Mouse (Mus musculus): ENCODE measurements around the gene Chchd1.
A peak's percentile ranks its signal among the peaks of the same experiment; 100 is the strongest.

The Chchd1 gene

DNA sequence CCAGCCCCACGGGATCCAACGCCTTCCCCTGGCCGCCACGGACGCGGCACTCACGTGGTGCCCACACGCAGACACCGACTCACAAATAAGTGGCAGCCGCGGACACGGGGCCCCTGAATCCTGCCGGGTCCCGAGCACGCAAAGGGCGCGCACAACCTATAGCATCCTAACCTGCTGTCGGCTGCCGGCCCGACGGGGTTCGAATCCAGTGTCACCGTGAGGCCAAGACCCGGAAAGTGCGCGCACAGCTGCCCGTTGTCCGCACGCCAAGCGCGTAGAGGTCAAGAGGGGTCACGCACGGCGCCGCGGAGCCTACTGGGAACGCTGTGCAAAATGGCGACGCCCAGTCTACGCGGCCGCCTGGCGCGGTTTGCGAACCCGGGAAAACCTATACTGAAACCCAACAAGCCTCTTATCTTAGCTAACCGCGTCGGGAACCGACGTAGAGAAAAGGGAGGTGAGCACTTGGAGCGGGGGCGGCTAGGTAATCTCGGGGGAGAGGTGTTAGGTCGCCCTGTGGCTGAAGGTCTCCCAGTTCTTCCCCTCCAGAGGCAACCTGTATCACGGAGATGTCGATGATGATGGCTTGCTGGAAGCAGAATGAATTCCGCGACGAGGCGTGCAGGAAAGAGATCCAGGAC is at the start of gene Chchd1:
Gene Chchd1, plus strand, starts transcription at position 266 of the 641 bp plus-strand sequence.
- DNase-seq: peak; percentile 93

- DNase-seq: no peak
These were observed 48.0 kb upstream of the Chchd1 start for GRCm38 (mm10) chr14:20654690-20655421.

- DNase-seq: no peak
These were observed 47.1 kb upstream of the Chchd1 start for GRCm38 (mm10) chr14:20655731-20656130.

DNA sequence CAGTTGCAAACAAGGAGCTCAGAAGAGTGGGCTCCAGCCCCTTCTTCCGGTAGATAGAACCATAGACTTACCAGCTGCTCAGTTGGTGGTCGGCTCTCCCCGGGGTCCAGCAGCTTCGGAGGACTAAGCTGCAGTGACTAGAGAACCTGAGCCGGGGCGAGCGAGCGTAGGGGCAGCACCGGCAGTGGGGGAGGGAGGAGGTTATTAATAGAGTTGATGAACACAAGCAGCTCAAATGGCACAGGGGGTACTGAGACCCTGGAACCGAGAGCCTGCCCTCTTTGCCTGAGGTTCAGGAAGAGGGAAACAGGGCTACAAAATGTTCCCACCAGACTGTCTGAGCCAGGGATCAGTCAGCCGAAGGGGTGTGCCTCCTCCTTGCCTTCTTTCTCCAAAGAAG is 46.4 kb upstream of the Chchd1 start, which contains the start of gene Myoz1:
Gene Myoz1, minus strand, starts transcription at position 180 of the 400 bp plus-strand sequence.
- DNase-seq: no peak

- no peak for DNase-seq
These were observed 44.5 kb upstream of the Chchd1 start for GRCm38 (mm10) chr14:20658326-20658725.

GRCm38 (mm10) chr14:20658902-20659301 is 43.9 kb upstream of the Chchd1 start:
- no peak for DNase-seq

- DNase-seq: no peak
These were observed 43.1 kb upstream of the Chchd1 start for GRCm38 (mm10) chr14:20659687-20660086.

GRCm38 (mm10) chr14:20660827-20661660 is 41.8 kb upstream of the Chchd1 start:
- DNase-seq: peak; percentile 90

GRCm38 (mm10) chr14:20661661-20662331 is 41.0 kb upstream of the Chchd1 start:
- no peak for DNase-seq

GRCm38 (mm10) chr14:20662740-20663139 is 40.1 kb upstream of the Chchd1 start:
- no peak for DNase-seq

DNA sequence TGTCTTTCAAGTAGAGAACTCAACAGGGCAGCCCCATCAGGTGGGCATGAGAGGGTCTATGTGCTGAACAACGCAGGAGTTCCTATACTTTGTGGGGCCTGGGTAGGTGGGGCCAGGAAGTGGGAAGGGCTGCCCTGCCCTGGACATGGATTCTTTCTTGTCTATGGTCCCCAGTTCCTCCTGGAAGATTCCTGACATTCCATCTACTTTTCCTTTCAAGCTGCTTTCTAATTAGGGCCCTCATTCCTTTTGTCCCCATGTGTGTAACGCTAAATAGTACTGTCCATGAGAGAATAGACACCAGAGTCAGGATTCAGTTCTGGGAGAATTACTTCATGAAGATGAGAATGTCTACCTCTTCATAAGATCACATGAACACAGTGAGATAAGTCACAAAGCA is 39.2 kb upstream of the Chchd1 start:
- DNase-seq: no peak

DNA sequence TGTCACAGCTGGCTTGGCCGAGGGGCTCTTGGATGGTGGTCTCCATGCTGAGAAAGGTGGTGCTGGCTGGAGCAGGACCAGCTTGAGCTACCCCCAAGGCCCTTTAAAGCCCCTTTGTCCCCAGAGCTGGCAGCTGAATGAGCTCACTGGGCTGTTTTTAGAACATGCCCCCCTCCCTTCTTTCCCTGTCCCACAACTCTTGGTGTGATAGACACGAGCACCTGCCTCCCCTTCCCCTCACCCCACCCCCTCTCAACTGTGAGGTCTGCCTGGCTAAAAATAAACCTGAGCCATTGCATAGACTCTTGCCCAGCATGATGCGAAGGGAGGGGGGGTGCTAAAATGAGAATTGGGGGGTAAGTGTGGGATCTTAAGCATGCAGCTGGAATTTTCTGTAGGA is 38.4 kb upstream of the Chchd1 start:
- no peak for DNase-seq

- DNase-seq: no peak
These were observed 35.3 kb upstream of the Chchd1 start for GRCm38 (mm10) chr14:20667469-20667868.

GRCm38 (mm10) chr14:20668154-20668810 is 34.5 kb upstream of the Chchd1 start, which contains the start of gene Synpo2l:
TSS of gene Synpo2l (minus strand) at chr14:20668354.
- no peak for DNase-seq

- DNase-seq: no peak
These were observed 29.8 kb upstream of the Chchd1 start for GRCm38 (mm10) chr14:20672990-20673389.

DNA sequence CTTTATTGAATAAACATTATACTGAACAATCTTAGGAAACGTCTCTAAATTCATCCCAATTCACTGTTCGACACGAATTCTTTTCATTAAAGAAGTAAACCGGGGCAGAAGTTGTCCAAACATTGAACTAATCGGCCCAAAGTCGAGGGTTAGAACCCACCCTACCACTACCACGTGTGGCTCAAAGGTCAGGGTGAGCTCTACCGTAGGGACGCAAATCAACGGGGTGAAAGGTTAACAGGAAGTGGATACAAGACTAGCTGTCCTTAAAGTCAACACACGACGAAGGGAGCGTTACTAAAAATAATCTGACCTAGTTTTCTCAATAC is 29.1 kb upstream of the Chchd1 start:
- no peak for DNase-seq

DNA sequence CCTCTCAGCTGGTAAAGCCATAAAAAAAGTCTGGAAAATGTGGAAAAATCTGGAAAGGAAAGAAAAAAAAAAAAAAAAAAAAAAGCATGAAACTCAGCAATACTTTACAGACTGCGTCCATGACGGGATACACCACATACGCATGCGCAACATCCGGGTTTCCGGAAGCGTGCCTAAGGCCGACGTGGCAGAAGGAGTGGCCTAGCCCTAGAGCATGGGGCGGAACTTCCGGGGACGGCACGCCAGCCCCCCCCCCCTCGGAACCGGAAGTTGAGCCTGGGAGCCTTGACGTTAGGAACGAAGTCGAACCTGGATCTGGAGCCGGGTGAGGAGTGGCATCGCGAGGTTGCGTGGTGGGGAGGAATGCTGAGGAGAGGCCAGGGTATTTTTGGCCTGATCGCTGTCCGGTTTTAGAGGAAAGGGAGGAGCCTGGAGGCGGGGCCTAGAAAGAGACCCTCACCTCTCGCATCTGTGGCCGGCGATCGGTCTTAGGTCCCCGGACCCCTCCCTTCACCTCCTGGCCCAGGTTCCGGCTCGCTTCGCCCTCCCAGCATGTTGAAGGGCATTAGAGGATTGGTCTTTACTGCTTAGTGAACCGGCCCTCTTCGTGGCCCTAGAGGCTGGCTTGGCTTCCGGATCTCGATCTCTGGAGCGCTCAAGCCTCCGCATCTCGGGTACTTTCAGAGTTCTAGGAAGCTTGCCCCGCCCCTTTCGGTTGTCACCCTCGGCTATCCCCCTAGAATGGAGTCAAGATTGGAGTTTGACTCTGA is 28.6 kb upstream of the Chchd1 start, which contains the start of gene Sec24c:
Gene Sec24c, plus strand, starts transcription at position 245 of the 770 bp plus-strand sequence.
- peak; percentile 100 for DNase-seq

DNA sequence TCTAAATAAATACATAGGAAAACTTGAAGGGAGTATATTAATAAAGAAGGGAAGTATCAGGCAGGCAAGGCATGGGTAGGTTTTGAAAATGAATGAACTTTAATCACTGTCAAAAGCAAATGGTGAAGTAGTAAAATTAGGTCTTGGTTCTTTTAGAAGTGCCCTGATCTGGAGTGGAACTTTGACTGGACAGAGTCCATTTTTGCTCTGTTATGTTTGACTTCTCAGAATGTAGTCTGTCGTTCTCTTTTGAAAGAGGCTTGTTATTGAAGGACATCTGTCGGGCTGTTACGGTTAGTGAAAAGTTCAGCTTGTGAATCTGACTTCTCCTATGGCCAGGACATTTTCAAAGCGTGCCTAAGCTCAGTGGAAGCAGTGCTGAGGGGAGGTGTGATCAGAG is 24.9 kb upstream of the Chchd1 start:
- DNase-seq: no peak

DNA sequence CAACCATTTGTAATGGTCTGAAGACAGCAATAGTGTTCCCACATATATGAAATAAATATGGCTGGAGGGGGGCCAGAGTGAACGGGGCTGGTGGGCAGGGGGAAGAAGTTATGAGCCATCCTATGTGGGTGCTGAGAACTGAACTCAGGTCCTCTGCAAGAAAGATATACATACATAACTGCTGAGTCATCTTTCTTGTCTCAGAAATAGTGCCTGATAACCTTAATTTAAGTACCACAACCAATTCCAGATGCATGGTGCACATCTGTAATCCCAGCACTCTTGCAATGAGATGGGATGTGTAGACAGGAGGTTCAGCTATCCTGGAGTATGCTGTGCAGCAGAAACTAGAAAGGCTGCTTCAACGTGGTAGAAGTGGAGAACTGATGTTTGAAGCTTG is 21.1 kb upstream of the Chchd1 start:
- DNase-seq: no peak

GRCm38 (mm10) chr14:20682498-20682897 is 20.3 kb upstream of the Chchd1 start:
- DNase-seq: no peak

DNA sequence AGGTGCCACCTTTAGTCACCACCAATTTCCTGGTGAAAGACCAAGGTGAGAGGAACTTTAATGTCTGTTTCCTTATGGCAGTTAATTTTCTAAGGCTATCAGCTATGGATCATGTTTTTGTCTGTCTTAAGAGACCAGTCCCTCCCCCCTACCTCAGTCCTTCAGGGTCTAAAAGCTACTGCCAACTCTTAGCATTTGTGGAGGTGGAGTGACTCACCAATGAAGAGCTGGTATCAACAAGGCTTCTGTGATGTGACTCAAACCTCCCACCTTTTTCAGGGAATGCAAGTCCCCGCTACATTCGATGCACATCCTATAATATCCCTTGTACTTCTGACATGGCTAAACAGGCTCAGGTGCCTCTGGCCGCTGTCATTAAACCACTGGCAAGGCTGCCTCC is 16.2 kb upstream of the Chchd1 start:
- DNase-seq: no peak

GRCm38 (mm10) chr14:20689009-20689408 is 13.8 kb upstream of the Chchd1 start:
- DNase-seq: no peak

Measured in right cerebral cortex, postnatal 14 days (tissue).